Mouse (Mus musculus): Measurements from ENCODE around the gene Krt33a. TPM values are rescaled to one million over a fixed set of nuclear protein-coding genes. Genes with fewer than 3 reads are reported as not detected.

The Krt33a gene
- total RNA-seq, 4 experiments from 2014 or later = not detected

GRCm38 (mm10) chr11:99988530-99988929 is 27.5 kb downstream of the Krt33a start:
- no peak for DNase-seq (ENCODE audit: low spot score in 2 of 2)

GRCm38 (mm10) chr11:99986180-99986647 is 29.8 kb downstream of the Krt33a start, which contains the start of gene Krtap16-1:
Gene Krtap16-1, minus strand, starts transcription at chr11:99986597.
- DNase-seq (ENCODE audit: low spot score in 2 of 2) = no peak

GRCm38 (mm10) chr11:99985291-99986092 is 30.5 kb downstream of the Krt33a start:
- DNase-seq (ENCODE audit: low spot score in 2 of 2) = peak in 1 of 2 experiments; percentile 34

- DNase-seq (ENCODE audit: low spot score in 2 of 2) = no peak
Measured at GRCm38 (mm10) chr11:99983442-99983841, 32.6 kb downstream of the Krt33a start.

- no peak for DNase-seq (ENCODE audit: low spot score in 2 of 2)
Measured at GRCm38 (mm10) chr11:99982731-99983130, 33.3 kb downstream of the Krt33a start.

GRCm38 (mm10) chr11:99978953-99979352 is 37.1 kb downstream of the Krt33a start, which contains the start of gene Krtap29-1:
Gene Krtap29-1, minus strand, starts transcription at chr11:99979053.
- DNase-seq (ENCODE audit: low spot score in 2 of 2) = no peak

- DNase-seq (ENCODE audit: low spot score in 2 of 2) = no peak
Measured at GRCm38 (mm10) chr11:99965961-99966360, 50.1 kb downstream of the Krt33a start.

GRCm38 (mm10) chr11:99964213-99964612 is 51.8 kb downstream of the Krt33a start:
- no peak for DNase-seq (ENCODE audit: low spot score in 2 of 2)

Other genes starting within 250 kb of the Krt33a start
- gene Gm11595, start 243.3 kb downstream of the Krt33a start, total RNA-seq (2022) = not detected
- not detected for gene Krtap4-8, start 235.5 kb downstream of the Krt33a start, total RNA-seq (2022)
- not detected for gene Krtap4-9, start 231.0 kb downstream of the Krt33a start, total RNA-seq (2022)
- gene Gm11596, start 222.7 kb downstream of the Krt33a start, total RNA-seq (2022) = not detected
- not detected for gene Gm11569, start 217.3 kb downstream of the Krt33a start, total RNA-seq (2022)
- not detected for gene Gm11554, start 211.8 kb downstream of the Krt33a start, total RNA-seq (2022)
- not detected for gene Krtap4-13, start 206.3 kb downstream of the Krt33a start, total RNA-seq (2022)
- not detected for gene Gm11564, start 200.5 kb downstream of the Krt33a start, total RNA-seq (2022)
- gene 2300003K06Rik, start 178.1 kb downstream of the Krt33a start, total RNA-seq (2022) = not detected
- not detected for gene Krtap4-16, start 164.6 kb downstream of the Krt33a start, total RNA-seq (2022)
- not detected for gene Gm11568, start 158.3 kb downstream of the Krt33a start, total RNA-seq (2022)
- not detected for gene Gm11559, start 151.7 kb downstream of the Krt33a start, total RNA-seq (2022)
- not detected for gene Krtap9-1, start 142.8 kb downstream of the Krt33a start, total RNA-seq (2022)
- not detected for gene Gm11567, start 137.0 kb downstream of the Krt33a start, total RNA-seq (2022)
- gene Krtap31-1, start 108.3 kb downstream of the Krt33a start, total RNA-seq (2022) = not detected
- gene Gm11565, start 101.5 kb downstream of the Krt33a start, total RNA-seq (2022) = not detected
- gene Krtap31-2, start 79.9 kb downstream of the Krt33a start, total RNA-seq (2022) = not detected
- not detected for gene Krtap9-5, start 67.7 kb downstream of the Krt33a start, total RNA-seq (2022)
- gene Krtap29-1, start 37.2 kb downstream of the Krt33a start, total RNA-seq (2022) = not detected
- gene Krtap16-1, start 29.6 kb downstream of the Krt33a start, total RNA-seq (2022) = not detected
- gene Krtap17-1, start 22.2 kb downstream of the Krt33a start, total RNA-seq (2022) = not detected
- not detected for gene Krt33b, start 13.7 kb upstream of the Krt33a start, total RNA-seq (2022)
- not detected for gene Krt34, start 25.3 kb upstream of the Krt33a start, total RNA-seq (2022)
- gene Krt31, start 34.3 kb upstream of the Krt33a start, total RNA-seq (2022) = not detected
- not detected for gene Krt32, start 72.0 kb upstream of the Krt33a start, total RNA-seq (2022)
- gene Krt35, start 80.0 kb upstream of the Krt33a start, total RNA-seq (2022) = not detected
- gene Krt36, start 89.4 kb upstream of the Krt33a start, total RNA-seq (2022) = not detected
- gene Krt13, start 105.4 kb upstream of the Krt33a start, total RNA-seq (2022) = not detected
- gene Krt15, start 119.7 kb upstream of the Krt33a start, total RNA-seq (2022) = not detected
- gene Krt19, start 132.5 kb upstream of the Krt33a start, total RNA-seq (2022) = 1 to 10 TPM in 1 of 4 experiments, under 1 TPM in 1, not detected in 2; 0.35 to 1.1 TPM
- gene Krt9, start 177.0 kb upstream of the Krt33a start, total RNA-seq (2022) = not detected
- not detected for gene Krt14, start 191.3 kb upstream of the Krt33a start, total RNA-seq (2022)
- not detected for gene Krt16, start 232.7 kb upstream of the Krt33a start, total RNA-seq (2022)
- not detected for gene Krt17, start 244.8 kb upstream of the Krt33a start, total RNA-seq (2022)

Measured in gastrocnemius, adult 8-10 months (tissue).